Mouse (Mus musculus) lung, adult 18-20 months (tissue): ENCODE results near the gene Enthd1.

Experiments
- DNase-seq, 2 experiments: peaks; one replicate each; pipeline ENCODE4 v3.0.0; 2022; ENCODE audit warnings: mixed read lengths in 2 of 2

Enthd1 gene

GRCm38 (mm10) chr15:80474429-80475002 is 90.4 kb downstream of the Enthd1 start:
- DNase-seq = no peak

DNA sequence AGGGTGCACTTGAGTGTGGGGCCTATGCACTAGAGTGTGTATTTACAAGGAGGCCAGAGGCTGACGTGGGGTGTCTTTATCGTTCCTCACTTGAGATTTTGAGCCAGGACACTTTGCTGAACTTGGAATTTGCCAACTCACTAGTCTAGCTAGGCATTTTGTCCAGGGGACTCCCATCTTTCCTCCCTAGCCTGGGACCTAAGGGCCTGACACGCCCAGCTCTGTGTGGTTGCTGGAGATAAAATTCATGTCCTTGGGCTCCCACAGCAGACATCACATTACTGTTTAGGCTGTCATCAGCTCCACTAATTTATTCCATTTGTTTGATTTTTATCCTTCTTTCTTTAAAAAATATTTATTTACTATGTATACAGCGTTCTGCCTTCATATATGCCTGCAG is 97.1 kb downstream of the Enthd1 start:
- DNase-seq = no peak

GRCm38 (mm10) chr15:80462106-80462505 is 102.8 kb downstream of the Enthd1 start:
- no peak for DNase-seq

DNA sequence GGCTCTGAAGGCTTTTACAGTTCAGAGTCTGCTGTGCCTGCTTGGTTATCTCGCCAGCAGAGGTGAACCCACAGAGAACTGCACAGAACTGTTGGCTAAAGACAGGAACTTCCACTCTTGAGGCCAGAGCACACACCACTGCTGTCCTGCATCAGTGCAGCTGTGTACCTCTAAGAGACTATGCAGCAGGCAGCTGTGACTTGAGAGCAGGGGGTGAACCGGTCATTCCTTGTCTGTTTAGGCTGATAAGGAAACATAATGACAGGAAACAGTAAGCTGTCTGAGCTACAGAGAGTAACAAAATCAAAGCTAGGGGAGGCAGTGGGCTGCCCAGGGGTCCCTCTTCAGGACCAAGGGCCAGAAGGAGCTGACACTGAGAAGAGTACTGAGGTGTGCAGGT is 103.5 kb downstream of the Enthd1 start:
- DNase-seq = no peak

DNA sequence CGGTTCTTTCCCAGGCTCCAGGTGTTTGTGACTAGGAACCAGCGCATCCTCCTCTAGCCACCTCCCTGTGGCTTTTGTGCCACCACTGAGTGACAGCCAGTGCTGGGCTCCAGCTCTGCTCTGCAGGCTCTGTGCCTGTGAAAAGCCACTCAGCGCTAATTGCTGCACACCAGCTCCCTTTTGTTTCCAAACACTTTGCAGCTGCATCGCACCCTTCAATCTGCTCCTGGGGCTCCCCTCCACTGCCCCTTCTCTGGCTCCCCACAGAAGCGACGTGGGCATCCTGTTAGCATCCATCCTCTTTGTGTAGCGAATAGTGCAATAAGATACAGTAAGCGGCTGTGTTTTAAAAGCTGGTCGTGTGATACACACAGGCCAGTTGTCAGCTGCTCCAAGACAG is 104.9 kb downstream of the Enthd1 start:
- no peak for DNase-seq

GRCm38 (mm10) chr15:80457984-80458383 is 107.0 kb downstream of the Enthd1 start:
- no peak for DNase-seq

DNA sequence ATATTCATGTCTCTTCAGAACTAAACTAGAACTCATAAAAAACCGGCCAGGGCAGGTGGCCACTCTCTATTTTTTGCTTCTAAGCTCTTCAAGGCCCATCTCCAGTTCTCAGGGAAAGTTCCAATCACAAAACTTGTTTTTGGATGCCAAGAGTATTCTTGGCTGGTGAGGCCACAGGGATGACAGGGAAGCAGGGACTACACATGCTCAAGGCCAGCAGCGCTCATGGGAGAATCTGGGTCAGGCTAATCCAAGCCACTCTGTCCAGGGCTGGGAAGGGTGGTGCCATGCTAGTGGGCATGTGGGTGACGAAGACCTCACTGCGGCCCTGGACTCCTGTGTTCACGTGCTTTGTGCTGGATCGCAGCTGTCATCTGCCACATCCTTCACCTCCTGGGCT is 110.5 kb downstream of the Enthd1 start:
- DNase-seq = no peak

DNA sequence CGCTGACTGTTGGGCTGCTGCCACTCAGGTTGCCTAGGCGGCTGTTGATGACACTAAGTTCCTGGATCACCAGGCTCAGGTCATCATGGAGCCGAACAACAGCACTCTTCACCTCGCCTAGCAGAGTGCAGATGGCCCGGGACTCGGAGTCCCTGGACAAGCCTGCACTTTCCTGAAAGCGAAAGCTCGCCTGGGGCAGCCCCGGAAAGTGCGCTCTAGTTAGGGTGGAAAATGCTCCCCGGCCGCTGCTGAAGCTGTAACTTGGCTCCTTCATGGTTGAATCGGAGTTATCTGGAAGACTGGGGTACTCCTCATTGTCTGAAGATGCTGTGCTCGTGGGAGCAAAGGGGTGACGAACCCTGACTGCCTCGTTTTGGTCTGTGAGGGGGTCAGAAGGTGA is 112.5 kb downstream of the Enthd1 start:
- DNase-seq = no peak

DNA sequence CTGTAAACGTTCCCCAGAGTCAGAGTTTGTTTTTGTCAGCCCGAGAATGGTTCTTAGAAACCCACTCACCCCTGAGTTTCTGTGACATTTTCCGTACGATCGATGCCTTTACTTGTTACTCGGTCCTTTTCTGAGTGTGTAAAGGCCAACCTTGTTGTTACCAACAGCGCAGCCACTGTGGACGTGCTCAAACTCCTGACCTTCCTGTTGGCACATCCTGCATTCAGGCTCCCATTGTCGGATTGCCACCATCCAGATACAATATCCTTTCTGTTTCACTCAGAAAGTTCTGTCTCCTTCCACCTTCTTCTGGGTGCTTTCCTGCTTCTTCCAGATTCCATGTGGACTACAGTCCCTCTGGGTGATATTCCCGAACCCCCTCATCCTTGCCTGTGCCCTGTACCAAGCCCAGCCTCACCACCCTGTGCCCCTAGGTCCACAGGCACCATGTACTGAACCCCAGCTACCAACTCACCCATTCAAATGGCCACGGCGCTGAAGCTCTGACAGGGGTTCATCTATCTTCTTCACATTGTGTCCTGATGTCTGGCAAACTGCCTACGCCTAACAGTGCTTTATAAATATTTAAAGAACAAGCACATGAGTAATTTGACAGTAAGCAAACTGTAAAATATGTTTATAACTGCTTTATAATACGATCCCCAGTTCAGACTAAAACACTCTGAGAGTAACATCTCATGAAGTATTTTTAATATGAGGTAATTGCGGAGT is 118.8 kb downstream of the Enthd1 start:
- no peak for DNase-seq

DNA sequence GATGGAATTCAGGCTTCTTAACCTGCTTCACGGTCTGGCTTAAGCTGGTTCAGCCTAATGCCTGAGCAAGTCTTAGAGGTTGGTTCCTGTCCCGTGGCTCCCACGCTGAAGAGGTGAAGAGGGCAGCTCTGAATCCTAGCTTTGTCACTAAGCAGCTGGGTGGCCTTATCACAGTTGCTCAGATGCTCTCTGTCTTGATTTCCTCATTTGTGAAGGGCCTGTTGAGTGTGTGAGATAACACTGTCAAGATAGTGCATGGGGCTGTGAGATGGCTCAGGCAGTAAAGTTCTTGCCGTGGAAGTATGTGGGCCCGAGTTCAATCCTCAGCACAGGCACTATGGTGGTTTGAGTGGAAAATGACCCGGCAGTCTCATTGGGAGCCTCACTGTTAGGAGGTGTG is 124.8 kb downstream of the Enthd1 start:
- DNase-seq = no peak

GRCm38 (mm10) chr15:80438423-80438822 is 126.5 kb downstream of the Enthd1 start:
- DNase-seq = no peak

DNA sequence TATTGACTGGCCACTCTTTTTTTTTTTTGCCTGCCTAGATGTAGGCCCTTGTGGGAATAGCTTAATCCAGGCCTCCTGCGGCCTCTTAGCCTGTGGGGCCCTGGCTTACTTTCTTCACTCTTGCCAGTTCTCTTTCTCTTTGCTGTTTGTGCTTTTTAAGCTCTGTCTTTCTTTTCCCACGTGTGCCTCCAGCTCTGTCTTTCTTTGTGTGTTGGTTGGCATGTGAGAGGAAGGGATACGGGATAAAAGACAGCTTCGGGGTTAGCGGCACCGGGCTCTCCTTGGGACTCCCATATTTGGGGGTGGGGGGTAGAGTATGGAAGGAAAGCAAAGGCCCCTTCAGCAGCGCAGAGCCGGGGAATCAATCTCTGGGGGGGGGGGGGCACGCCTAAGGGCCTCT is 127.0 kb downstream of the Enthd1 start:
- DNase-seq = no peak

- DNase-seq = no peak
Observed at GRCm38 (mm10) chr15:80436961-80437360, 128.0 kb downstream of the Enthd1 start.

- no peak for DNase-seq
Observed at GRCm38 (mm10) chr15:80430324-80430723, 134.6 kb downstream of the Enthd1 start.

GRCm38 (mm10) chr15:80418146-80418545 is 146.8 kb downstream of the Enthd1 start:
- no peak for DNase-seq

DNA sequence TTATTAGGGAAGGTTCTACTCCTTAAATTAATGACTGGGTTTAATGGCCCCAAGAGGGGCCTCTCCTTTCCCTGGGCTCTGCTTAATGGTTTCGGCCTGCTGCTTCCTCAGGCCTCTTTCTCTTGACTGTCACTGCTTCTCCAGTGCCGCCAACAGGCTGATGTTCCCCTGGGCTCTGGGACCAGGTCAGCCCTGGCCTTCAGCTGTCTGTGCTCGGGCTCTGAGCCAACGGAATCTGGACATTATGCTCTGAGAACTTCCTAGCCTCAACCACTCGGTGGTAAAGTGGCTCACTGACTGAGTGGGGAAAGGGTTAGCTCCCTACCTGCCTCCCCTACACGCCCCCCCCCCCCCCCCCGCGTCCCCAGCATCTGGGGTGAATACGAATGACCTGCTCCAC is 147.9 kb downstream of the Enthd1 start:
- no peak for DNase-seq

- no peak for DNase-seq
Observed at GRCm38 (mm10) chr15:80415132-80415531, 149.8 kb downstream of the Enthd1 start.

DNA sequence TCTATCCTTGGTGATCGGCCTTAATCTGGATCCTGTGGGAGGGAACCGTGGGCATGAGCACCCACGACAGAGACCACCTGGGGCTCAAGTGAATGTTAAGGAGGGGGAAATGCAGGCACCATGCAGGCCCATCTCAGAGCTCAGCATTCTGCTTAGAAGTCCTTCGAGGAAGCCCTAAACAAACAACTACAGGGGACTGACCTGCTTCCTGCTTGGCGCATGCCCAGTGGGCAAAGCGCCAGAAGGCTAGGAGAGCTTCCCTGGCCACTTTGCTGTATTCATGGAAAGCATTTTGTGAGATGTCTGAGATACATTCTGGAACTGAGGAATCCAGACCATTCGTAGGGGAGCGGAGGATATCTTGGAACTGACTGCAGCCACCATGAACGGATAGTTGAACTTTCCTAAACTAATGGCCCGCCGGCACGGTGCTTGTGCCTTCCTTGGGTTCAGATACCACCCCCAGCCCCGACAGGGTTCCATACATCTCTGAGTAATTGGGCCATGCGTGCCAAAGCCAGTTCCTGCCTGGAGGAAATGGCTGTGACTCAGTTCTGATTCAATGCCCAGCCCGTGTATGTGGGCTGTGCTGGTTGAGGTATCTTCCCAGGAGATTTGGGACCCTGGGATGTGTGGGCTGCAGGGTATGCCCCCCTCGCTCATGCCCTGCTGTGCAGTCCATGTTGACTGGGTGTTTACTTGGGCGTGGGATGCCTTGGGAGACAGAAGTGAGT is 150.8 kb downstream of the Enthd1 start:
- peak in 1 of 2 experiments; percentile 29 for DNase-seq

- DNase-seq = no peak
Observed at GRCm38 (mm10) chr15:80413070-80413469, 151.9 kb downstream of the Enthd1 start.

DNA sequence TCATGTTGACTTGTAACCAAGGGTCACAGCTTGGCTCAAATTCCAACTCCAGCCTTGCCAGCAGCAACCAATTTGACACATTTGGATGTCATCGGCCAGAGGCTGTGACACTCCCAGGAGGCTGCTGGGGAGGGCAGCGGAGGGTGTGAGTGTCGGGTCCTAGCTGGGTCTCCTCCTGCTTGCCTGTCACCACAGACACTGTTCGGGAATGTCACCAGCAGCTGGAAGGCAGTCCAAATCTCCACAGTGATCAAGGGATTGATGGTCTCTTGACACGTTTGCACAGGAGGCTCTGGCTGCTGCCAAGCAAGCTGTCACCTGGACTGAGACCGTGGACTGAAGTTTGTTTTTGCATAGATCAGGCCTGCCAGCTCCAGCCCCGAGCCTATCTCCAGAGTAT is 154.3 kb downstream of the Enthd1 start:
- no peak for DNase-seq

DNA sequence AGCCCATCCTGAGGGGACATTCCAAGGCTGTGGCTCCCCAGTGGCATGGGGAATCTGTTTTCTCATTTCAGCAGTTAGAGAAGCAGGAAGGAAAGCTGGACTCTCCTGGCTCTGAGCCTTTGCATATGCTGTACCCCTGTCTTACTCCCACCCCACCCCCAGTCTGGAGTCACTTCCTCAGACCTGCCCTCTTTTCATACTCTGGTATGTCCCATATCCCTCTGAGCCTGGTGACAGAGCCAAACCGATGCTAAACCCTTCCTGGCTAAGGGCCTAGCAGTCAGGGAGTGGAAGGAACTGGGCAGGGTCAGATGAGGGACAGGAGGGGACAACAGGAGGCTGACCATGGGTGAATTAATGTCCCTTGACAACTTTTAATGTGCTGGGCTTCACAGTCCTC is 157.1 kb downstream of the Enthd1 start:
- DNase-seq = peak in 1 of 2 experiments; percentile 5
